Mouse (Mus musculus) B cell, adult 62 days (primary cell): ENCODE data around the gene Fam205c. TPM values are rescaled to one million over a fixed set of nuclear protein-coding genes. Genes with fewer than 3 reads are reported as not detected.

Experiments used
- total RNA-seq: library from RNA; stranded (reverse); gene quantifications from 4 replicates; pipeline ENCODE4 v1.2.4, GENCODE M21; 2023

Gene Fam205c
- total RNA-seq = not detected in 4 replicates

DNA sequence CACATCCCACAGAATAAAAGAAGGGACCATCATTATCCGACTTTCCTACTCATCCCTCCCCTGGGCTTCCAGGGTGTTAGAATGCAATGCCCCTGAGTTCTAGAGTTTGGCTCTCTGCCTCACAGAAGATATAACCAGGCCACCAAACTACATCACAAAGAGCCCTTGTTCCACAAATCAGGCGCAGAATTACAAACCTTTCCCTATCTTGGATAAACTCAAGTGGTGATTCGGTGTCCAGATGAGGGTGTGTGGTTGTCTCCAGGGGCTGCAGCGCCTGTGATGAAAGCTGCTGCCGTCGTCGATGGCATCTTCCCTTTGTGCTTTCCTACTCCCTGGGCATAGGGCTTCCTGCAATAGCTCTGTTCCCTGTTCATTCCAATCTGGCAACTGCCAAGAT, at the start of gene Fam205c:
Gene Fam205c, minus strand, starts transcription at position 101 of the 400 bp plus-strand sequence.

DNA sequence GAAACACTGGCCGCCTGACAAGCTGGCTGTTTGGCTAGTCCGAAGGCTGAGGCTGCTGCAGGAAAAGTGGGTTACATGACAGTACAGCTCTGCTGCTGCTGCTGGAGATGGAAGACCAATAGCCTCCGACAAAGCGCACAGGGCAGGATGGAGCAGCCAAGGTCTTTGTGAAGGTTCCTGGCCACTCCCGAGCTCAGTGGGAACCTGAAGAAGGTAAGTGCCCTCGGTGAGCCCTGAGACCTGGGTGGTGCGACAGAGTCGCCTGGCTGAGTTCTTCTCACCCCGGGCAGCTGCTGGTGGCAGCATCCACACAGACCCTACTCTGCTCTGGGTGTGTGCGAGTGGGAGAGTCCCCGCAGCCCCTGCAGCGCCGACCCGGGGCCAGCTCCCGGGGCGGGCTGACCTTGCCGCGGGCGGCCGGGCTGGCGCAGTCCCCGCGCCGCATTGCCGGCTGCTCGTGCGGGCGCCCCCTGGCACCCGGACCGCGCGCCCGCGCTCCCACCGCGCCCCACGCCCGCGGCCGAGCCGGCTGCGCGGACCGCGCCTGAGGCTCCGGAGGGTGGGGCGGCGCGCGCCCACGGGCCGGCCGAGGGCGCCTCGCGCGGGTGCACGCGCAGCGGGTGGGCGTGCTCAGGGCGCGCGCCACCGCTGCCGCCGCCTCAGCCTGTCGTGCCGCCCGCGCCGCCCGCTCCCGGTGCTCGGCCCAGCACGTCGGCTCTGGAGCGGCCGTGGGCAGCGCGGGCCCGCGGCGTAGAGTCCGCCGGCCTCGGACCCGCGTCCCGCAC, 42.8 kb upstream of the Fam205c start, which contains the start of gene Phf24:
Gene Phf24, plus strand, starts transcription at position 44 of the 785 bp plus-strand sequence.

DNA sequence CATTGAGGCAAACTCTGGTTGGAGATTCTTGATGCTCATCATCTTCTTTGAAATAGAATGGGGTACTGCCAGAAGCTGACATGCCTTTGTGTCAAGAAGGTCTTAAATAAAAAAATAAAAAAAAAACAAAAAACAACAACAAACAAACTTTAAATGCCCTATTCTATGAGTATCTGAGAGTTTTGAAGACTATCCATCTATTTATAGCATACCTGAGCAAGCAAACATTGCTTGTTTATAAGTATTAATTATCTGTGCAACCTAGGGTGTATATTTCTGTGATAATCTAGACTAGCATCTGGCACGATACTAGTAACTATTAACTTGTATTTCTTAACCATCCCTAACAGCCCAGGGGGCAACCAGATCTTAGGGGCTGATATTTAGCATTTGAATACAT, 17.4 kb downstream of the Fam205c start, which contains the start of gene Gm12394:
Gene Gm12394, minus strand, starts transcription at position 101 of the 400 bp plus-strand sequence.

DNA sequence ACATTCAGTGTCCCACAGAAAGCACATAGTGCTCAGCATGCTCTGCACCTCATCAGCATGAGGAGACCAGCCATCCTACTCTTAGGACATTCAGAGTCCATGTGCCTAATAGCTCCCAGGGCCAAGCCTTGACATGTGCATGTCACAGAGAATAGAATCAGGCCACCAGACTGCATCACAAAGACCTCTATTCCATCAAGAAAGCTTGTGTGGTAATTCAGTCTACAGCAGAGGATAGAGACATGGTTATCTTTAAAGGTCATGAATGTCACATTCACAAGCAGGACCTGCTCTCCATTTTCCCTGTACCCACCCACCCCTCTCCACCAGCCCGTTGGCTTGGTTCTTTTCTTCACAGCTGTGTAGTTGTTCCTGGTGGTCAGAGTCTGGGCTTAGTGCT, 20.2 kb downstream of the Fam205c start, which contains the start of gene Fam205a1:
Gene Fam205a1, minus strand, starts transcription at position 101 of the 400 bp plus-strand sequence.

Other genes starting within 250 kb of the Fam205c start
- gene Gm2564, start 244.5 kb downstream of the Fam205c start, total RNA-seq = not detected in 4 replicates
- not detected in 4 replicates for gene Ccl27b, start 219.0 kb downstream of the Fam205c start, total RNA-seq
- not detected in 4 replicates for gene Il11ra2, start 212.3 kb downstream of the Fam205c start, total RNA-seq
- not detected in 4 replicates for gene 4930578G10Rik, start 138.7 kb downstream of the Fam205c start, total RNA-seq
- not detected in 4 replicates for gene Ccl19, start 117.7 kb downstream of the Fam205c start, total RNA-seq
- gene Ccl21a, start 100.2 kb downstream of the Fam205c start, total RNA-seq = not detected in 4 replicates
- not detected in 4 replicates for gene Fam205a1, start 20.3 kb downstream of the Fam205c start, total RNA-seq
- gene Gm12394, start 17.5 kb downstream of the Fam205c start, total RNA-seq = not detected in 4 replicates
- not detected in 4 replicates for gene Phf24, start 42.4 kb upstream of the Fam205c start, total RNA-seq
- 33.1 to 42.0 TPM (median 37.5 TPM) in 4 replicates for gene Dnajb5, start 75.6 kb upstream of the Fam205c start, total RNA-seq
- gene 1700022I11Rik, start 95.4 kb upstream of the Fam205c start, total RNA-seq = not detected in 4 replicates
- 98.6 to 113 TPM (median 106 TPM) in 4 replicates for gene Vcp, start 126.3 kb upstream of the Fam205c start, total RNA-seq
- 27.6 to 34.9 TPM (median 32.9 TPM) in 4 replicates for gene Fancg, start 136.3 kb upstream of the Fam205c start, total RNA-seq
- gene Pigo, start 151.6 kb upstream of the Fam205c start, total RNA-seq = 33.1 to 43.8 TPM (median 42.4 TPM) in 4 replicates
- gene Stoml2, start 157.5 kb upstream of the Fam205c start, total RNA-seq = 59.6 to 79.8 TPM (median 72.1 TPM) in 4 replicates
- 21.7 to 35.2 TPM (median 25.9 TPM) in 4 replicates for gene Fam214b, start 172.0 kb upstream of the Fam205c start, total RNA-seq
- 0.26 to 1.8 TPM (median 1.1 TPM) in 4 replicates for gene Unc13b, start 184.7 kb upstream of the Fam205c start, total RNA-seq